ENCODE assay signal across 8 mouse cellular contexts in the genomic region with DNA sequence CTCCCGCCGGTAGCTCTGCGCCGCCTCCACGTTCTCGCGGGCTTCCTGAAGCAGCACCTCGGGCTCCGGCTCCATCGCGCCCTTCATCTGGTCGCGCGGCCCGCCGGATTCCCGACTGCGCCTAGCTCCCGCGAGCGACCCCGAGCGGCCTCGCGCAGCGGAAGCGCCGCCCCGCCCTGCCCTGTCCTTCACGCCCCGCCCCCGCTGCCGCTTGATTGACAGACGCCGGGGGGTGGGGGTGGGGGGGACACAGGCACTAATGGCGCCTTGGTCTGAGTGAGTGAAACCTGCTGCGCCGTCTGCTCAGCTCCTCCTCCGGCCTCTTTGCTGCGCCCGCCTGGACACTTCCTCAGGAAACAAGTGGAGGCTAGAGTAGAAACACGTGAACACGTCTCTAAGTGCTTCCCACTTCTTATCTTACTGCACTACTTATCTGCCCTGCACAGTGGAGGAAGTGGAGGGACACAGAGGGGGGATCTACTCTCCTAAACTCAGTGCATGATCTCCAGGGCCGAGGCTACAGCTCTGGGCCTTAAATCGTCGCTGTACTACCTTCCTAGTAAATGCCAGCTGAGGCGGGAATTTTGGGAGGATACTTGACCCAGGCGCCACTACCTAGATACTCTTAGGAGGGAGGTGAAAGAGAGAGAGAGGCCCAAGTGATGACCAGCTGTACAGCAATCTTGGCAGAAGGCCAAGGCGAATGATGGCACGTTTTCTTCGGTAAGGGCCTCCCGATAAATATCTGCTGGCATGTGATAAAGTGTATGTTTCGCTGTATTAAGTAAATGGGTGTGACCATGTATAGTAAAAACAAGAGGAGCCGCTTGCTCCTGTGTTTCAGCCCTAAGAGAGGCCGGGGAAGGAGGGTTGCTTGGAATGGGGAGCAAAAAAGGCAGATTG. TPM values are rescaled to one million over a fixed set of nuclear protein-coding genes. Genes with fewer than 3 reads are reported as not detected.
A peak's percentile ranks its signal among the peaks of the same experiment; 100 is the strongest.
DNase-seq lines count a peak whose midpoint lies in the region; ATAC-seq lines count a peak whose summit lies in the region.

Gene Crlf3 (minus strand): TSS at position 166 of the 903 bp plus-strand sequence.

- H3K4me1 ChIP-seq in hindbrain, embryonic 13.5 days (replicated peaks) = peaks cover 14% of the 10 kb centered on the region

- H3K4me2 ChIP-seq in hindbrain, embryonic 13.5 days = peak within 1 kb of the TSS; percentile 83

- H3K9ac ChIP-seq in hindbrain, embryonic 13.5 days = peak within 1 kb of the TSS; percentile 91

- no peaks in the 10 kb centered on the region for H3K27me3 ChIP-seq in hindbrain, embryonic 13.5 days

- H3K9me3 ChIP-seq in hindbrain, embryonic 13.5 days = no peaks in the 10 kb centered on the region

- peak; percentile 94 for ATAC-seq in hindbrain, embryonic 13.5 days (ENCODE audit: low FRiP score)

- H3K4me3 ChIP-seq in hindbrain, embryonic 13.5 days = peak within 1 kb of the TSS; percentile 89

- H3K36me3 ChIP-seq in hindbrain, embryonic 13.5 days = no peaks in the 10 kb centered on the region

- peak within 1 kb of the TSS; percentile 84 for H3K27ac ChIP-seq in hindbrain, embryonic 13.5 days

- DNase-seq in Muller cell, postnatal 12 days (ENCODE audit: inconsistent ontology term) = peak; percentile 97
- DNase-seq in cerebellum, adult 9-11 months = peak; percentile 92
- DNase-seq in frontal cortex, postnatal 10 days (ENCODE audit: low spot score in 2 of 2) = peak; percentile 86 to 87
- DNase-seq in layer of hippocampus, postnatal 25 days (ENCODE audit: extremely low spot score in 1 of 2, low spot score in 1 of 2) = peak; percentile 85 to 87
- DNase-seq in lung, postnatal 25 days (ENCODE audit: low spot score) = peak; percentile 94
- peak; percentile 96 for DNase-seq in retina, embryonic 14.5 days (ENCODE audit: low spot score)
- DNase-seq in thymus, postnatal 4 days = peak; percentile 99

- 7% methylated on average over 55 of the region's 55 CpGs for WGBS in hindbrain, embryonic 13.5 days

RNA-seq across cellular contexts. Expression of gene Crlf3, which starts in this region (rescaled TPM):
- polyA plus RNA-seq in hindbrain, embryonic 13.5 days (2015; fragmentation: Nextera tagmentation; extraction: Ambion mirVana) = 12.3 and 13.1 TPM in 2 replicates
- total RNA-seq in layer of hippocampus, postnatal 25 days (2021) = 10 to 100 TPM; 16.7 to 22.1 TPM

Comparison
In these comparisons a context has a peak if more than half of its experiments do, and no peak if none do; other contexts are left out.
1. Peak in every context shown above with its lines: DNase-seq, ATAC-seq, H3K4me3 ChIP-seq and H3K27ac ChIP-seq.